Mouse (Mus musculus): ENCODE data around the gene Klf6. TPM values are rescaled to one million over a fixed set of nuclear protein-coding genes. Genes with fewer than 3 reads are reported as not detected.

The Klf6 gene
- total RNA-seq, 2 experiments from 2014 or later = 25.0 to 27.3 TPM

GRCm38 (mm10) chr13:5866091-5866490 lies 4.8 kb downstream of the Klf6 start:
- no peak for DNase-seq (ENCODE audit: low spot score in 2 of 2)
- Histone ChIP-seq H3K4me3 (peak overlapping the region; percentile 99; the same call in 1 of the 2 replicates), H3K27ac (0 out of 2 replicates have a peak overlapping the region, but pooled peaks have one; percentile 5)
- no peak for TF ChIP-seq CTCF (conservative IDR thresholded peaks at IDR 0.05)

GRCm38 (mm10) chr13:5866532-5866931 lies 5.2 kb downstream of the Klf6 start:
- Histone ChIP-seq H3K4me3 (no peak overlapping the region; the same call in 1 of the 2 replicates), H3K27ac (0 out of 2 replicates have a peak overlapping the region, but pooled peaks have one; percentile 5)
- no peak for TF ChIP-seq CTCF (conservative IDR thresholded peaks at IDR 0.05)
- no peak for DNase-seq (ENCODE audit: low spot score in 2 of 2)

- no peak for DNase-seq (ENCODE audit: low spot score in 2 of 2)
- TF ChIP-seq CTCF (conservative IDR thresholded peaks at IDR 0.05) = no peak
- Histone ChIP-seq H3K27ac (no peak overlapping the region), H3K4me3 (no peak overlapping the region)
Observed at GRCm38 (mm10) chr13:5868376-5868775, 7.1 kb downstream of the Klf6 start.

- DNase-seq (ENCODE audit: low spot score in 2 of 2) = no peak
- Histone ChIP-seq H3K27ac (peak overlapping the region; percentile 68), H3K4me3 (peak overlapping the region; percentile 12)
- TF ChIP-seq CTCF (conservative IDR thresholded peaks at IDR 0.05) = no peak
Observed at GRCm38 (mm10) chr13:5869433-5869832, 8.2 kb downstream of the Klf6 start.

- Histone ChIP-seq H3K4me3 (peak overlapping the region; percentile 12), H3K27ac (peak overlapping the region; percentile 68)
- TF ChIP-seq CTCF (conservative IDR thresholded peaks at IDR 0.05) = no peak
- DNase-seq (ENCODE audit: low spot score in 2 of 2) = no peak
Observed at GRCm38 (mm10) chr13:5869842-5870241, 8.6 kb downstream of the Klf6 start.

GRCm38 (mm10) chr13:5870382-5871272 lies 9.3 kb downstream of the Klf6 start:
- DNase-seq (ENCODE audit: low spot score in 2 of 2) = no peak
- no peak for TF ChIP-seq CTCF (conservative IDR thresholded peaks at IDR 0.05)
- H3K4me3 ChIP-seq = no peak overlapping the region; the same call in 1 of the 2 replicates
- H3K27ac ChIP-seq = peak overlapping the region; percentile 68

- H3K4me3 ChIP-seq = no peak overlapping the region
- H3K27ac ChIP-seq = peak overlapping the region; percentile 43; the same call in 1 of the 2 replicates
- no peak for DNase-seq (ENCODE audit: low spot score in 2 of 2)
- no peak for TF ChIP-seq CTCF (conservative IDR thresholded peaks at IDR 0.05)
Observed at GRCm38 (mm10) chr13:5871414-5871813, 10.1 kb downstream of the Klf6 start.

GRCm38 (mm10) chr13:5873681-5874080 lies 12.4 kb downstream of the Klf6 start:
- DNase-seq (ENCODE audit: low spot score in 2 of 2) = no peak
- no peak overlapping the region for H3K4me3 ChIP-seq
- no peak for TF ChIP-seq CTCF (conservative IDR thresholded peaks at IDR 0.05)
- no peak overlapping the region for H3K27ac ChIP-seq

GRCm38 (mm10) chr13:5875478-5875877 lies 14.2 kb downstream of the Klf6 start:
- no peak overlapping the region for H3K27ac ChIP-seq
- no peak for DNase-seq (ENCODE audit: low spot score in 2 of 2)
- TF ChIP-seq CTCF (conservative IDR thresholded peaks at IDR 0.05) = no peak
- H3K4me3 ChIP-seq = no peak overlapping the region

GRCm38 (mm10) chr13:5878748-5879147 lies 17.5 kb downstream of the Klf6 start:
- H3K27ac ChIP-seq = no peak overlapping the region

GRCm38 (mm10) chr13:5886810-5887209 lies 25.5 kb downstream of the Klf6 start:
- Histone ChIP-seq H3K27ac (no peak overlapping the region), H3K4me3 (no peak overlapping the region)
- no peak for DNase-seq (ENCODE audit: low spot score in 2 of 2)
- no peak for TF ChIP-seq CTCF (conservative IDR thresholded peaks at IDR 0.05)

More at GRCm38 (mm10) chr13:5878748-5879147, 17.5 kb downstream of the Klf6 start:
- H3K4me3 ChIP-seq = no peak overlapping the region
- DNase-seq (ENCODE audit: low spot score in 2 of 2) = no peak
- TF ChIP-seq CTCF (conservative IDR thresholded peaks at IDR 0.05) = no peak

GRCm38 (mm10) chr13:5888164-5888563 lies 26.9 kb downstream of the Klf6 start:
- no peak for DNase-seq (ENCODE audit: low spot score in 2 of 2)
- Histone ChIP-seq H3K4me3 (no peak overlapping the region), H3K27ac (no peak overlapping the region)
- no peak for TF ChIP-seq CTCF (conservative IDR thresholded peaks at IDR 0.05)

- no peak for TF ChIP-seq CTCF (conservative IDR thresholded peaks at IDR 0.05)
- DNase-seq (ENCODE audit: low spot score in 2 of 2) = no peak
- H3K4me3 ChIP-seq = no peak overlapping the region
- H3K27ac ChIP-seq = no peak overlapping the region
Observed at GRCm38 (mm10) chr13:5888731-5889130, 27.4 kb downstream of the Klf6 start.

GRCm38 (mm10) chr13:5890035-5890434 lies 28.8 kb downstream of the Klf6 start:
- Histone ChIP-seq H3K4me3 (no peak overlapping the region), H3K27ac (no peak overlapping the region)
- TF ChIP-seq CTCF (conservative IDR thresholded peaks at IDR 0.05) = no peak
- no peak for DNase-seq (ENCODE audit: low spot score in 2 of 2)

Measured in layer of hippocampus, adult 2 months (tissue).